Mouse (Mus musculus): ENCODE data around the gene Inpp5a.

Inpp5a gene

GRCm38 (mm10) chr7:139476700-139477099, 87.8 kb downstream of the Inpp5a start:
- no peak for DNase-seq (ENCODE audit: low spot score in 2 of 2)

- DNase-seq (ENCODE audit: low spot score in 2 of 2): no peak
These were observed 88.8 kb downstream of the Inpp5a start for GRCm38 (mm10) chr7:139477748-139478147.

GRCm38 (mm10) chr7:139479077-139479476, 90.2 kb downstream of the Inpp5a start:
- DNase-seq (ENCODE audit: low spot score in 2 of 2): no peak

GRCm38 (mm10) chr7:139479626-139480025, 90.7 kb downstream of the Inpp5a start:
- no peak for DNase-seq (ENCODE audit: low spot score in 2 of 2)

- DNase-seq (ENCODE audit: low spot score in 2 of 2): no peak
These were observed 95.5 kb downstream of the Inpp5a start for GRCm38 (mm10) chr7:139484206-139484955.

- DNase-seq (ENCODE audit: low spot score in 2 of 2): no peak
These were observed 100.9 kb downstream of the Inpp5a start for GRCm38 (mm10) chr7:139489721-139490211.

- DNase-seq (ENCODE audit: low spot score in 2 of 2): no peak
These were observed 103.4 kb downstream of the Inpp5a start for GRCm38 (mm10) chr7:139492351-139492750.

GRCm38 (mm10) chr7:139492946-139493345, 104.0 kb downstream of the Inpp5a start:
- no peak for DNase-seq (ENCODE audit: low spot score in 2 of 2)

- DNase-seq (ENCODE audit: low spot score in 2 of 2): no peak
These were observed 106.9 kb downstream of the Inpp5a start for GRCm38 (mm10) chr7:139495791-139496190.

GRCm38 (mm10) chr7:139498038-139498625, 109.2 kb downstream of the Inpp5a start:
- no peak for DNase-seq (ENCODE audit: low spot score in 2 of 2)

- no peak for DNase-seq (ENCODE audit: low spot score in 2 of 2)
These were observed 115.2 kb downstream of the Inpp5a start for GRCm38 (mm10) chr7:139504064-139504463.

GRCm38 (mm10) chr7:139506677-139507412, 117.9 kb downstream of the Inpp5a start:
- no peak for DNase-seq (ENCODE audit: low spot score in 2 of 2)

GRCm38 (mm10) chr7:139508938-139509337, 120.0 kb downstream of the Inpp5a start:
- no peak for DNase-seq (ENCODE audit: low spot score in 2 of 2)

- no peak for DNase-seq (ENCODE audit: low spot score in 2 of 2)
These were observed 127.2 kb downstream of the Inpp5a start for GRCm38 (mm10) chr7:139515959-139516660.

GRCm38 (mm10) chr7:139516661-139517016, 127.7 kb downstream of the Inpp5a start:
- no peak for DNase-seq (ENCODE audit: low spot score in 2 of 2)

GRCm38 (mm10) chr7:139518352-139518751, 129.4 kb downstream of the Inpp5a start:
- no peak for DNase-seq (ENCODE audit: low spot score in 2 of 2)

- no peak for DNase-seq (ENCODE audit: low spot score in 2 of 2)
These were observed 139.6 kb downstream of the Inpp5a start for GRCm38 (mm10) chr7:139528309-139529076.

GRCm38 (mm10) chr7:139529208-139529607, 140.3 kb downstream of the Inpp5a start:
- DNase-seq (ENCODE audit: low spot score in 2 of 2): no peak

- no peak for DNase-seq (ENCODE audit: low spot score in 2 of 2)
These were observed 141.9 kb downstream of the Inpp5a start for GRCm38 (mm10) chr7:139530591-139531427.

GRCm38 (mm10) chr7:139531428-139531801, 142.5 kb downstream of the Inpp5a start:
- DNase-seq (ENCODE audit: low spot score in 2 of 2): no peak

Measured in spleen, postnatal 36 days (tissue).